Mouse (Mus musculus): ENCODE measurements around the gene Trmt44. TPM values are rescaled to one million over a fixed set of nuclear protein-coding genes. Genes with fewer than 3 reads are reported as not detected.

Trmt44 gene
- 1 to 10 TPM; 4.1 to 4.6 TPM for total RNA-seq (2021)

- DNase-seq: peak; percentile 93
Observed at GRCm38 (mm10) chr5:35574653-35575599, at the start of gene Trmt44. Trmt44 (minus strand) TSS chr5:35575070.

GRCm38 (mm10) chr5:35623831-35624230 lies 49.0 kb upstream of the Trmt44 start:
- no peak for DNase-seq

GRCm38 (mm10) chr5:35621114-35621513 lies 46.2 kb upstream of the Trmt44 start:
- DNase-seq: peak; percentile 49

GRCm38 (mm10) chr5:35616943-35617342 lies 42.1 kb upstream of the Trmt44 start:
- no peak for DNase-seq

- DNase-seq: no peak
Observed at GRCm38 (mm10) chr5:35612722-35613121, 37.9 kb upstream of the Trmt44 start.

GRCm38 (mm10) chr5:35611900-35612299 lies 37.0 kb upstream of the Trmt44 start:
- DNase-seq: peak; percentile 30

GRCm38 (mm10) chr5:35611170-35611569 lies 36.3 kb upstream of the Trmt44 start:
- peak; percentile 39 for DNase-seq

- DNase-seq: no peak
Observed at GRCm38 (mm10) chr5:35610381-35610780, 35.5 kb upstream of the Trmt44 start.

- DNase-seq: no peak
Observed at GRCm38 (mm10) chr5:35609971-35610370, 35.1 kb upstream of the Trmt44 start.

DNA sequence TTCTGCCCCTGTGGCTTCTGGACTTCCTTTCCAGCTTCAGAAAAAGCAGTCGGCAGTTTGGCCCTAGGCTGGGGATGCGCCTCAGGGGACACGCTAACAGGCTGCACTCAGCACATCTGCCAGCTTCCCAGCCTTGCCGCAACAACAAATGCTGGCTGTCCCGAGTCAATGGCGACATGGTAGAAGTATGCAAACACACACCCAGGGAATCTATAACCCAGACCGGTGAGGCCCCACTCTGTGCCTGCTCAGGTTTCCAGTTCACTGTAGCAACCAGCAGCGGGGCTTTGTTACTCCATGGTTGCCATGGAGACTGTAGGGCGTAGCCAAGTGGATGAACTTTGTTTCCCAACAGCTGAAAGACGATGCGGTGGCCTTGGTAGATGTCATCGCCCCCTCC lies 34.5 kb upstream of the Trmt44 start:
- peak; percentile 71 for DNase-seq

GRCm38 (mm10) chr5:35608559-35608958 lies 33.7 kb upstream of the Trmt44 start:
- DNase-seq: no peak

GRCm38 (mm10) chr5:35607784-35608183 lies 32.9 kb upstream of the Trmt44 start:
- peak; percentile 71 for DNase-seq

GRCm38 (mm10) chr5:35606800-35607199 lies 31.9 kb upstream of the Trmt44 start:
- DNase-seq: no peak

DNA sequence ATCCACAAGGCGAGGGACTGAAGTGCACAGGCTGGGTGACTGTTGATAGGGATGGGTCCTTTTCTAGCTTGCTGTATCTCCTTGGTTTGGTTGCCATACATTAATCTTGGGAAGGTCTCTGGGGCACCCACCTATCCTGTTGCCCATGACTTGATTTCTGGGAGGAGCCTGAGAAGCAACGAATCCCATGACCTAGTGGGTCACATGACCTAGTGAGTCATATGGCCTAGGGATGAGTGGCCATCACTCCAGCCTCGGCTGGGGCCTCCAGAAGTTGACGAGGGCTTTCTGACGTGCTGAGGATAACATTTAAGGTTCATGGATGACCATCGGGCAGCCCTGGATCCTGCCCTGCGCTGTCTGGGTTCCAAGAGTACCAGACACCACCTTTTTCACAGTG lies 30.5 kb upstream of the Trmt44 start:
- no peak for DNase-seq

- DNase-seq: peak; percentile 29
Observed at GRCm38 (mm10) chr5:35601526-35601925, 26.7 kb upstream of the Trmt44 start.

DNA sequence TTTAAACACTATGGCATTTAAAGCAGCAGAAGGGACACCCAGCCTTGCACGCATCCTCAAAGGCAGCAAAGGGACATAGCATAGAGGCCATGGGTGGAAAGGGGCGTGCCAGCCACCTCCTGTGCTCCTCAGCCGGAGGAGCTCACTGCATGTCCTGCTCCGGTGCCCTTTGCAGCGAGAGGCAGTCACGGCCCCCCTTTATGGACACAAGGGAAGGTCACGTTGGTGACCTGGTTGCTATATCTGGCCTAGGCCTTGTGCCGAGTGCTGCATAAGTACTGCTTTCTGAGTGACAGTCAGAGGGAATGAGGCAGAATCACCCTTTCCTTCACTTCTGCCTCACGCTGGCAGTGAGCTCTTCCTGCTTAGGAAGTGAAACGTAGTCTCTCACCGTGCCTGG lies 25.4 kb upstream of the Trmt44 start:
- DNase-seq: no peak

DNA sequence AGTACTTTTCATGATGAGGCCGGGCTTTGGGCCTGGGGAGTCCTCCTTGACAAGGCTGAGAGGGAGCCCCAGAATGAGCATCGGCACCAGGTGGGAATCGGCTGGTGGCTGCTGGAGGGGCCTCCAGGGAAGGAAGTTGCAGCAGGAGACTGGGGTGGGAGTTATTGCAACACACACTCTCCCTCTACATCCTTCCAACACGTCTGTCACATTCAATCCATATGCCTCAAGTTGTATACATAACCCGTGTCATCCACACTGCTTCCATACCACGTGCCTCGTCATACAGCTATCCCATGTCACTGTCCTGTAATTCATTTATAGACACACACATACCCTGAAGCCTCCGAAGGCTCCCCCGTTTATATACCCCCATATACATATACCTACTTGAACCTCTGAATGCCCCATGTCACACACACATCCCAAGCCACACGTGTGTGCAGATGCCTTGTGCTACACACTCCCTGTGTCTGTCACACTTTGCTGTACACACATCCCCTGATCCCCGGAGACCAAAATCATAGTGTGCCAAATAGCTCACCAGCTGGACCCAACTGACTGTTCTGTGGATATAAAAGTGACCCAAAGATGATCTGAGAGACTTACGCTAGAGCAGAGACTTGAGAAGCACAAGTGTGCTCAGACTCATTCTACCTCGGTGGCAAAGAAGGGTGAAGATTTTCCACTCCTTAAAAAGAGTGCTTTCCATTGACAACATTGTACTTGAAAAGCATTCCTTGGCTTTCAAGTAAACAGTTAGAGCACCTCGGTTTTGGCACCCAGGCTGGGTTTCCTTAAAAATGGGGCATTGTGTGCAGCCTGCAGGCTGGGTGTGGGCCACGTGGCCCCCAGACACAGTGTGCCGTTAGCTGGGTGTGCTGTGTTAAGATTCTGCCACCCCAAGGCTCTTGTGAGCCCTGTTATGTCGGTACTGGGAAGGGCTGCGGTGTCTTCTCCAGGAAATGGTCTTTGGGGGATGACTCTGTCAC lies 21.6 kb upstream of the Trmt44 start:
- DNase-seq: no peak

- peak; percentile 85 for DNase-seq
Observed at GRCm38 (mm10) chr5:35595706-35596105, 20.8 kb upstream of the Trmt44 start.

GRCm38 (mm10) chr5:35594768-35595167 lies 19.9 kb upstream of the Trmt44 start:
- no peak for DNase-seq

DNA sequence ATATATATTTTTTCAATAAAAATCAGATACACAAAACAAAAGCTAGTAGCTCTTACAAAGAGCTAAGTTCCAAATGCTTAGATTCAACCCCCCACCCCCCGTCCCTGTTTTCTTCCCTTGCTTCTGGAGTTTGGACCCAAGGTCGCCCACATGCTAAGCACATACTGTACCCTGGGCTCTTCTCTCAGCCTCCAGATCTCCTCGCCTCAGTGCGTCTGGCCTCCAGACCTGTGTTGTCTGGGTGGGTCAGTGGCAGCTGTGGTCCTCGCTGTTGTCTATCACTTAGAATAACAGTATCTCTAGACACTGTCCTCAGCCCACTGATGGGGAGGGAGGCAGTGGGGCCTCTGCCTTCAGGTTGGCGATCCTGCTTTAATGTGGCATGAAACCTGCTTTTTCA lies 18.4 kb upstream of the Trmt44 start:
- no peak for DNase-seq

DNA sequence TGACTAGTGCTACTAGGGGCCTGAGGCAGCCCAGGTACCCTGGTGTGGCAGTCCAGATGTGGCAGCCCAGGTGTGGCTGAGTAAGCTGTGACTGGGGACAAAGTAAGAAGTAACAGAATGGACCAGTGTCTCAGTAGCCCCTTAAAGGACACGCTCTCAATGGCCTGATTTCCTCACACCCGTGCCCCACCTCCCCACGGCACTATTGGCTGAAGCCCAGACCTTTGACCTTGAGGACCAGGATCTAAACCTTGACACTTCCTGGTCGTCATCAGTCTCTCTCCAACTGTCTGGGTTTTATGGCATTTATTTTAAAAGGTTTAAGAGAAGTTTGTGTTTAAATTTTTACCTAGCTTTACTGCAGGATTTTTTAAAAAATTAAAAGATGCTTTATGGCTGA lies 18.0 kb upstream of the Trmt44 start:
- DNase-seq: no peak

DNA sequence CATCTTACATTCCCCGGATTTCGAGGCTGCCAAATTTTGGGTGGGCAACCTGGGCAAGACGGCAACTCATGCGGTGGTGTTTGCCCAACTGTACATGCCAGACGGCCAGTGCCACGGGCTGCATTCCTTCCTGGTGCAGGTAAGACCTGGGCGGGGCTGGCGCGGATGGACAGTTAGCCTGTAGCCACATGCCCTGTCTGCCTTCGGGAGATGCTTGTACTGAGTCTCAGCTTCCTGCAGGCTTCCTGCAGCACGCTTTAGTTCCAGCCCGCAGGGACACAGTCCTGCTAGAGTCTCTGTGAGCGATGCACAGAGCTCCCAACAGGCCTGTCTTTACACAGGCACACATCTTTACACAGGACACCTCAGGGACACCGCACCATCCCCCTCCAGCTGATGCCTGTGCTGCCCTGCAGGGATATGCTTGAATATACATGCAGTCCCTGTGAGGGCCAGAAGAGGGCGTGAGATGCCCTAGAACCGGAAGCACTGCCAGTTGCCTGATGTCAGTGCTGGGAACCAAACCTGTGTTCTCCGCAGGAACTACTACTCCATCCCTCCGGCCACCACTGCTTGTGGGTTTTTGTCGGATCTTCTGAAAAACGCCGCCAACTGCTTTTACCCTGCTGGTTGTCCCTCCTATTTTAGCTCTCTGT lies 17.3 kb upstream of the Trmt44 start:
- no peak for DNase-seq
